Mouse (Mus musculus): ENCODE data around the gene Snx30. TPM values are rescaled to one million over a fixed set of nuclear protein-coding genes. Genes with fewer than 3 reads are reported as not detected.
A peak's percentile ranks its signal among the peaks of the same experiment; 100 is the strongest.

The Snx30 gene
- polyA plus RNA-seq, 2 experiments from 2014 or later: 1.6 to 1.9 TPM

GRCm38 (mm10) chr4:59795788-59796455 is 9.7 kb upstream of the Snx30 start:
- ATAC-seq: no peak

GRCm38 (mm10) chr4:59800181-59800580 is 5.5 kb upstream of the Snx30 start:
- ATAC-seq: no peak

- ATAC-seq: no peak
Observed at GRCm38 (mm10) chr4:59801489-59801888, 4.2 kb upstream of the Snx30 start, which contains the start of gene Inip. Gene Inip (minus strand): TSS chr4:59801589.

- ATAC-seq: no peak
Observed at GRCm38 (mm10) chr4:59802107-59802506, 3.5 kb upstream of the Snx30 start.

GRCm38 (mm10) chr4:59802792-59803191 is 2.8 kb upstream of the Snx30 start:
- ATAC-seq: no peak

- no peak for ATAC-seq
Observed at GRCm38 (mm10) chr4:59803358-59803757, 2.3 kb upstream of the Snx30 start.

- ATAC-seq: no peak
Observed at GRCm38 (mm10) chr4:59804754-59805153, 886 bp upstream of the Snx30 start.

GRCm38 (mm10) chr4:59805968-59806878 is 583 bp downstream of the Snx30 start:
- ATAC-seq: peak; percentile 55

GRCm38 (mm10) chr4:59806879-59807195 is 1.2 kb downstream of the Snx30 start:
- no peak for ATAC-seq

GRCm38 (mm10) chr4:59807521-59807920 is 1.9 kb downstream of the Snx30 start:
- ATAC-seq: no peak

GRCm38 (mm10) chr4:59808396-59808795 is 2.8 kb downstream of the Snx30 start:
- ATAC-seq: no peak

GRCm38 (mm10) chr4:59814094-59814493 is 8.5 kb downstream of the Snx30 start:
- ATAC-seq: no peak

- no peak for ATAC-seq
Observed at GRCm38 (mm10) chr4:59815121-59815810, 9.6 kb downstream of the Snx30 start.

- ATAC-seq: no peak
Observed at GRCm38 (mm10) chr4:59816016-59816415, 10.4 kb downstream of the Snx30 start.

- no peak for ATAC-seq
Observed at GRCm38 (mm10) chr4:59816477-59816876, 10.8 kb downstream of the Snx30 start.

GRCm38 (mm10) chr4:59817790-59818189 is 12.2 kb downstream of the Snx30 start:
- no peak for ATAC-seq

- no peak for ATAC-seq
Observed at GRCm38 (mm10) chr4:59818498-59818897, 12.9 kb downstream of the Snx30 start.

- ATAC-seq: no peak
Observed at GRCm38 (mm10) chr4:59819054-59819472, 13.4 kb downstream of the Snx30 start.

GRCm38 (mm10) chr4:59819477-59820022 is 13.9 kb downstream of the Snx30 start:
- ATAC-seq: no peak

- ATAC-seq: no peak
Observed at GRCm38 (mm10) chr4:59821516-59821915, 15.9 kb downstream of the Snx30 start.

GRCm38 (mm10) chr4:59822119-59822518 is 16.5 kb downstream of the Snx30 start:
- ATAC-seq: peak; percentile 34

- ATAC-seq: no peak
Observed at GRCm38 (mm10) chr4:59823470-59823869, 17.8 kb downstream of the Snx30 start.

GRCm38 (mm10) chr4:59824860-59825259 is 19.2 kb downstream of the Snx30 start:
- peak; percentile 88 for ATAC-seq
